Mouse (Mus musculus) urinary bladder, adult 18-20 months (tissue): ENCODE results near the gene Taz.

Experiments used
- DNase-seq, 2 experiments: peaks; one replicate each; pipeline ENCODE4 v3.0.0; 2022; ENCODE audit warnings: low spot score in 2 of 2, mixed read lengths in 2 of 2

The Taz gene

GRCm38 (mm10) chrX:74281041-74281731 is 526 bp upstream of the Taz start:
- DNase-seq: no peak

DNA sequence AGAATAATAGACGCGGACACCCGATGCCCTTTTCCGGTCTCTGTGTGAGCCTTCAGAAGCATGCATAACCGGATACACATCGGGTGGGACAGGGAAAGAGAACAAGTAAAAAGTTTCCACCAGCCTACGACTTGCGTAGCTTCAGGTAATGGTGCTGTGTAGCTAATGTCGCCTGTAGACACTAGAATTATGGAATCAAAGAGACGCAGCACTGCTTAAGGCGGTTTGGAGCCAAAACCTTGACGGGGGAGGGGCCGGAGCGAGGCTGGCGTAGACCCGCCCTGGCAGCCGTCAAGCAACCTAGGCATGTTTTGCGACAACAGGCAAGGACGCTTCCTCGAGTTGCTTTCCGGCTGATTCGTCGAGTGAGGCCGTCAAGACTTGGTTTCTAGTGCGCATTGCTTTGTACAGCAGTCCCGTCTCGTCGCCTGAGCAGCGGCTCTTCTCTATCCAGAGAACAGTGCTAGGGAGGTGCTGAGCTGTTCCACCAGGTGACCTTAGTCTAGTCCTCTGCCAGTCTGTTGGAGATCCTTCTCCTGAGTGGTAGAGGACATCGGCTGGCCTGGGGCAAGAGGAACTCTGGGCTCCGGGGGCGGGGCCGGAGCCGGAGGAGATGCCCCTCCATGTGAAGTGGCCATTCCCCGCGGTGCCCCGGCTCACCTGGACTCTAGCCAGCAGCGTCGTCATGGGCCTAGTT is 831 bp downstream of the Taz start:
- peak; percentile 70 to 81 for DNase-seq

DNA sequence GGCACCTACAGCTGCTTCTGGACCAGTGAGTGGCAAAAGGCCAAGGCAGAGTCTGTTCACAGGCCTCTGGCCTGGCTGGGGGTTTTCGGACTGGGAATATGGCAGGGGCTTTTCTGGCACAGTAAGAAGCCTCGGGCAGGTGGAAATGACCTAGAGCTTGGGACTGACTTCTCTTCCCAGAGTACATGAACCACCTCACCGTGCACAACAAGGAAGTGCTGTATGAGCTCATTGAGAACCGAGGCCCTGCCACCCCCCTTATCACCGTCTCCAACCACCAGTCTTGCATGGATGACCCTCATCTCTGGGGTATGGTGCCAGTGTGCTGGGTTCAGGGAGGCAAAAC is 1.4 kb downstream of the Taz start:
- no peak for DNase-seq

DNA sequence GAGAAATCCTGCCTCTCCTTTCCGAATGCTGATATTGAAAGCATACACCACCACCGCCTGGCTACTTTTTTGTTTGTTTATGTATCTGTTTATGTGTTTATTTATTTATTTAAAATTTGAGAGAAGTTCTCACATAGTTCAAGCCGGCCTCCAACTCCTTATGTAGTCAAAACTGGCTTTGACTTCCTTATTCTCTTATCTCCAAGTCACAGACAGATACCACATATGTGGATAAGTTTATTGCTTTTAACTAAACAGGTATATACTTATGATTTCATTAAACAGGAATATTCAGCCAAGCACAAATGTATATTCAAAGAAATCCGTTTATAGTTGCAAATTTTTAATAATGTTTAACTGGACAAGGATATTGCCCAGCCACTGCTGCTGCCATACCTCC is 11.7 kb downstream of the Taz start:
- DNase-seq: no peak

- peak; percentile 90 to 94 for DNase-seq
Measured at GRCm38 (mm10) chrX:74296538-74297448, 15.1 kb downstream of the Taz start, which contains the start of gene Atp6ap1. Atp6ap1 (plus strand) TSS chrX:74297097.

GRCm38 (mm10) chrX:74298348-74298747 is 16.6 kb downstream of the Taz start:
- no peak for DNase-seq

DNA sequence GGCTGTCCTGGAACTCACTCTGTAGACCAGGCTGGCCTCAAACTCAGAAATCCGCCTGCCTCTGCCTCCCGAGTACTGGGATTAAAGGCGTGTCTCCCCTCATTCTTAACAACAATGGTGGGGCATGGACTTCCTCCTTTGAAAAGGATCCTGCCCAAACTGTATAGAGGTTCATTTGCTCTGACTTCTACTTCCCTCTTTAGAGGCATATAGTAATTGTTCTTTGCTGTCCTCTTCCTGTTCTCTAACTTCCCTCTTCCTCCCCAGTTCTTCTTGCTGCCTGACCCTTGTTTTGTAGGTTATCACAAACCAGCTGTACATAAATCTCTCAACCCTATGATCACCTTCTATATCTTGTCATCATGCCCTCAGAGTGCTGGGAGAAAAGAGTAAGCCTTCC is 18.0 kb downstream of the Taz start:
- no peak for DNase-seq

- DNase-seq: peak; percentile 53 to 63
Measured at GRCm38 (mm10) chrX:74304867-74305700, 23.4 kb downstream of the Taz start, which contains the start of gene Gdi1. Gdi1 (plus strand) TSS chrX:74304998.

GRCm38 (mm10) chrX:74312540-74313464 is 31.1 kb downstream of the Taz start, which contains the start of gene Fam50a:
Fam50a (plus strand) TSS chrX:74313033.
- DNase-seq: peak; percentile 65 to 84

DNA sequence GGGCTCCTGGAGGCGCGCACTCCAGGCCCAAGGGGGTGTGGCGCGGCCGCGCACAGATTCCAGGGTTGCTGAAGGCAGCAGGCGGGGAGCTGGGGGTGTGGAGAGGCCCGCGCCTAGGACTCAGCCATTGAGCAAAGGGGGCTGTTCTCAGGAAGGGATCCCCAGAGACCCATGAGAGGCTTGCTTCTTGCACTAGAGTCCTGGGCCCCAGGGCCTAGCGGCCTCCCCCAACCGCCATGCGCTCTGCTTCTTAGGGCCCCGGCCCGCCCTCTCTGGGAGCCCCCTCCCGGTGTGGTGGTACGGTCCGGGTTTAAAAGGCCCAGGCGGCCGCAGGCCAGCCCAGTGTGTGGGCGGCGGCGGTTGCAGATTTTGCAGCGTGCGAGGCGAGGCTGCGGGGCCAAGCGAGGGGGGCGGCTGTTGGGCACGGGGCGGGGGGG is 47.0 kb downstream of the Taz start, which contains the start of gene Plxna3:
Plxna3 (plus strand) TSS at position 342 of the 437 bp plus-strand sequence.
- peak; percentile 64 for DNase-seq

- no peak for DNase-seq
Measured at GRCm38 (mm10) chrX:74329215-74329671, 47.5 kb downstream of the Taz start.

- DNase-seq: no peak
Measured at GRCm38 (mm10) chrX:74330166-74330930, 48.6 kb downstream of the Taz start.
